Comparison of ENCODE assay signal across 9 mouse cellular contexts in the genomic region with DNA sequence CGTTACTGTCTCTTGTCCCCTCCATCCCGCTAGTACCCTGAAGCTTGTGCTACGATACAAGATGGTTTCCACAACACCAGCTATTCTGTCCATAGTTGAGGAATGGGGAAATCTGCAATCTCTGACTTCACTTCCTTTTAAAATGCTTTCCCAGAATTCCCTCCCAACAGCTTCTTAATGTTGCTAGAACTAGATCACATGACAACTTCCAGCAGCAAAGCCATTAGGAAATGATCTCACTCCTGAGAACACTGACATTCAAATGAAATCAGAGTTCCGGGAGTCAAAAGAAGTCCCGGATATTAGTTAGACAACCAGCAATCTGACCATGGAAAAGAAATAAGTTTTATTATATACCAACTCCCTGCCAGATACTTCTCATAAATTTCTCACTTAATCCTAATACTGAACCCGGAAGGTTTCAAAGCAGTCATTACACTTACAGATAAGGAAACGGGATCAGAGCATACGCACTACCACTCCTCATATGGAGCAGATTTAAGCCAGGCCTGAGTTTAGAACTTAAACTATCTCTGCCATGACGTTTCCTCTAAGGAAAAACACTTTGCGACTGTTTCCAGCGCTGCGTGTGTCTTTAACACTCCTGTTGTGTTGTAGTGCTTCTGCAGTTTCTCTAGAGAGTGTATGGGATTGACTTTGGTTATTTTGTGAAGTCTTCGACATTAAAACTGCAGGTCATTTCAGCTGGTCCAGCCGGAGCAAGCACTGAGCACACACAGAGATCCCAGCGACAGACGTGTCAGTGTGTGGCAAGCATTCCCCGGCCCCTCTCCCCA. TPM values are rescaled to one million over a fixed set of nuclear protein-coding genes. Genes with fewer than 3 reads are reported as not detected.
DNase-seq lines count a peak whose midpoint lies in the region; ATAC-seq and TF ChIP-seq lines count a peak whose summit lies in the region.
"Had no signal": no experiment of that assay in that cellular context is flagged by ENCODE, and none has a peak within 500 bp of the region (broad histone marks: within the 10 kb centered on the region; RNA-seq: fewer than 3 reads in every experiment).

No protein-coding gene starts in this region.

- WGBS in heart, embryonic 12.5 days = 47% methylated on average over 17 of the region's 17 CpGs
- 30% methylated on average over 17 of the region's 17 CpGs for WGBS in lung, postnatal 0 days
- WGBS in lung, adult 2 months = 42% methylated on average over 17 of the region's 17 CpGs
- 45% methylated on average over 17 of the region's 17 CpGs for WGBS in limb, embryonic 14.5 days
- 39% methylated on average over 17 of the region's 17 CpGs for WGBS in stomach, embryonic 15.5 days

- no peak for ATAC-seq in heart, embryonic 12.5 days (ENCODE audit: insufficient number of reproducible peaks, low FRiP score)
- peak; percentile 31 for ATAC-seq in lung, postnatal 0 days
- peak; percentile 31; the same call in 1 of the 2 replicates for ATAC-seq in limb, embryonic 14.5 days (ENCODE audit: low FRiP score, low read depth)
- no peak for ATAC-seq in stomach, embryonic 15.5 days (ENCODE audit: insufficient read depth, low FRiP score, low read depth)

- TF ChIP-seq POLR2A in lung, adult 2 months (IDR thresholded peaks at IDR 0.05; ENCODE audit: borderline replicate concordance, extremely low read depth, low read depth, low read length) = no peak
- no peak for TF ChIP-seq POLR2A in limb, embryonic 14.5 days (IDR thresholded peaks at IDR 0.05; ENCODE audit: borderline replicate concordance, extremely low read depth, insufficient read depth, insufficient read length)

- H3K4me1 ChIP-seq in heart, embryonic 12.5 days (replicated peaks) = peaks cover 27% of the 10 kb centered on the region
- H3K4me1 ChIP-seq in lung, postnatal 0 days (ENCODE audit: insufficient read depth, low read depth, low read length) = peaks cover 6% of the 10 kb centered on the region; the same call in 1 of the 2 replicates
- peaks cover 9% of the 10 kb centered on the region for H3K4me1 ChIP-seq in lung, adult 2 months (ENCODE audit: control insufficient read depth, insufficient read depth, low read length)
- H3K4me1 ChIP-seq in limb, embryonic 14.5 days (ENCODE audit: control insufficient read depth, insufficient read depth, low read length) = 0 out of 2 replicates have a peak, but pooled peaks cover 8% of the 10 kb centered on the region
- 0 out of 2 replicates have a peak, but pooled peaks cover 12% of the 10 kb centered on the region for H3K4me1 ChIP-seq in stomach, embryonic 15.5 days

- no peak for TF ChIP-seq CTCF in lung, postnatal 0 days (IDR thresholded peaks at IDR 0.05)
- no peak for TF ChIP-seq CTCF in lung, adult 2 months (IDR thresholded peaks at IDR 0.05; ENCODE audit: insufficient read depth, low read length)

- DNase-seq in heart, postnatal 4 days = no peak
- peak; percentile 67 for DNase-seq in lung, postnatal 0 days (ENCODE audit: low spot score)
- DNase-seq in lung, adult 2 months = no peak
- peak; percentile 55 for DNase-seq in limb, embryonic 14.5 days (ENCODE audit: low spot score)
- no peak for DNase-seq in right cerebral cortex, adult 18-20 months
- no peak for DNase-seq in gastrocnemius, postnatal 10 days

- H3K4me3 ChIP-seq in heart, embryonic 12.5 days = no peak overlapping the region
- H3K4me3 ChIP-seq in lung, postnatal 0 days (ENCODE audit: low read depth, low read length) = no peak overlapping the region
- H3K4me3 ChIP-seq in lung, adult 2 months (replicated peaks; ENCODE audit: extremely low read depth, low read depth, low read length) = no peak overlapping the region
- no peak overlapping the region for H3K4me3 ChIP-seq in limb, embryonic 14.5 days (replicated peaks; ENCODE audit: low read length)
- no peak overlapping the region for H3K4me3 ChIP-seq in stomach, embryonic 15.5 days (replicated peaks)
- H3K4me3 ChIP-seq: forebrain, embryonic 15.5 days had no signal

- peak overlapping the region; percentile 30; the same call in 1 of the 2 replicates for H3K9ac ChIP-seq in heart, embryonic 12.5 days
- 0 out of 2 replicates have a peak overlapping the region, but pooled peaks have one; percentile 16 for H3K9ac ChIP-seq in lung, postnatal 0 days (replicated peaks; ENCODE audit: low read depth)
- 0 out of 2 replicates have a peak overlapping the region, but pooled peaks have one; percentile 2 for H3K9ac ChIP-seq in limb, embryonic 14.5 days (ENCODE audit: low read depth, low read length, severe bottlenecking)
- no peak overlapping the region for H3K9ac ChIP-seq in stomach, embryonic 15.5 days
- H3K9ac ChIP-seq: forebrain, embryonic 15.5 days had no signal

- H3K4me2 ChIP-seq in heart, embryonic 12.5 days = peak overlapping the region; percentile 39; the same call in 1 of the 2 replicates
- H3K4me2 ChIP-seq in lung, postnatal 0 days (replicated peaks; ENCODE audit: low read depth, low read length) = 0 out of 2 replicates have a peak overlapping the region, but pooled peaks have one; percentile 8
- H3K4me2 ChIP-seq in limb, embryonic 14.5 days (replicated peaks; ENCODE audit: low read depth, low read length, severe bottlenecking) = 0 out of 2 replicates have a peak overlapping the region, but pooled peaks have one; percentile 13
- no peak overlapping the region for H3K4me2 ChIP-seq in stomach, embryonic 15.5 days
- H3K4me2 ChIP-seq: forebrain, embryonic 15.5 days had no signal

- peak overlapping the region; percentile 93 for H3K27ac ChIP-seq in heart, embryonic 12.5 days (ENCODE audit: poor library complexity, severe bottlenecking)
- H3K27ac ChIP-seq in lung, postnatal 0 days (ENCODE audit: low read length) = peak overlapping the region; percentile 72
- peak overlapping the region; percentile 71 for H3K27ac ChIP-seq in limb, embryonic 14.5 days (replicated peaks; ENCODE audit: low read depth, low read length)
- peak overlapping the region; percentile 80 for H3K27ac ChIP-seq in stomach, embryonic 15.5 days
- H3K27ac ChIP-seq: forebrain, embryonic 15.5 days had no signal

- no peaks in the 10 kb centered on the region for H3K27me3 ChIP-seq in heart, embryonic 12.5 days (replicated peaks)
- H3K27me3 ChIP-seq in lung, postnatal 0 days (replicated peaks; ENCODE audit: insufficient read depth, low read length) = no peaks in the 10 kb centered on the region
- no peaks in the 10 kb centered on the region for H3K27me3 ChIP-seq in limb, embryonic 14.5 days (ENCODE audit: control insufficient read depth, insufficient read depth, low read length)
- no peaks in the 10 kb centered on the region for H3K27me3 ChIP-seq in stomach, embryonic 15.5 days (replicated peaks)
- H3K27me3 ChIP-seq: forebrain, embryonic 15.5 days had no signal

- TF ChIP-seq EP300 in lung, postnatal 0 days (IDR thresholded peaks at IDR 0.05) = no peak

- H3K9me3 ChIP-seq in heart, embryonic 12.5 days (replicated peaks) = no peaks in the 10 kb centered on the region
- H3K9me3 ChIP-seq in lung, postnatal 0 days (ENCODE audit: low read length) = no peaks in the 10 kb centered on the region
- H3K9me3 ChIP-seq in limb, embryonic 14.5 days (ENCODE audit: control insufficient read depth, low read length) = no peaks in the 10 kb centered on the region
- no peaks in the 10 kb centered on the region for H3K9me3 ChIP-seq in stomach, embryonic 15.5 days
- H3K9me3 ChIP-seq: forebrain, embryonic 15.5 days had no signal

- H3K36me3 ChIP-seq in heart, embryonic 12.5 days = no peaks in the 10 kb centered on the region
- no peaks in the 10 kb centered on the region for H3K36me3 ChIP-seq in lung, postnatal 0 days (ENCODE audit: insufficient read depth, low read length)
- H3K36me3 ChIP-seq in limb, embryonic 14.5 days (ENCODE audit: control insufficient read depth, insufficient read depth, low read length) = no peaks in the 10 kb centered on the region
- H3K36me3 ChIP-seq in stomach, embryonic 15.5 days = no peaks in the 10 kb centered on the region
- H3K36me3 ChIP-seq: forebrain, embryonic 15.5 days had no signal

RNA-seq across cellular contexts. Expression of a gene that starts 36.5 kb away (rescaled TPM):
- polyA plus RNA-seq in heart, embryonic 12.5 days (2016; fragmentation: Nextera tagmentation; extraction: Ambion mirVana) = not detected in 2 replicates
- total RNA-seq in heart, postnatal 4 days (2021) = not detected
- polyA plus RNA-seq in lung, postnatal 0 days (2015; fragmentation: Nextera tagmentation; extraction: Ambion mirVana) = not detected in 2 replicates
- not detected in 2 replicates for polyA plus RNA-seq in lung, adult 2 months (2012; rRNA removed)
- 0.03 and 0.04 TPM in 2 replicates for polyA plus RNA-seq in limb, embryonic 14.5 days (2012; rRNA removed)
- polyA plus RNA-seq in limb, embryonic 14.5 days (2014; fragmentation: Nextera tagmentation; extraction: Ambion mirVana) = not detected in 2 replicates
- polyA plus RNA-seq in stomach, embryonic 15.5 days (2015; fragmentation: Nextera tagmentation; extraction: Ambion mirVana) = 0.06 TPM in 1 of 2 replicates, not detected in the other
- not detected for total RNA-seq in gastrocnemius, postnatal 10 days (2021)
- polyA plus RNA-seq: forebrain, embryonic 15.5 days had no signal

Comparison
In these comparisons a context has a peak if more than half of its experiments do, and no peak if none do; other contexts are left out.
1. DNase-seq: peak in lung, postnatal 0 days (single experiment) and limb, embryonic 14.5 days (single experiment); none in heart, postnatal 4 days (single experiment), lung, adult 2 months (single experiment), right cerebral cortex, adult 18-20 months (single experiment) and gastrocnemius, postnatal 10 days (single experiment).
2. ATAC-seq: peak in lung, postnatal 0 days (single experiment) and limb, embryonic 14.5 days (single experiment); none in heart, embryonic 12.5 days (single experiment) and stomach, embryonic 15.5 days (single experiment).
3. Peak in every context shown above with its lines, with median percentiles within 50 percentile points of each other: H3K27ac ChIP-seq.